Mouse (Mus musculus): ENCODE measurements around the gene Wdr11. TPM values are rescaled to one million over a fixed set of nuclear protein-coding genes. Genes with fewer than 3 reads are reported as not detected.

Wdr11 gene
- 30.5 and 31.4 TPM in 2 replicates for polyA plus RNA-seq (2014; fragmentation: Nextera tagmentation; extraction: Ambion mirVana)

DNA sequence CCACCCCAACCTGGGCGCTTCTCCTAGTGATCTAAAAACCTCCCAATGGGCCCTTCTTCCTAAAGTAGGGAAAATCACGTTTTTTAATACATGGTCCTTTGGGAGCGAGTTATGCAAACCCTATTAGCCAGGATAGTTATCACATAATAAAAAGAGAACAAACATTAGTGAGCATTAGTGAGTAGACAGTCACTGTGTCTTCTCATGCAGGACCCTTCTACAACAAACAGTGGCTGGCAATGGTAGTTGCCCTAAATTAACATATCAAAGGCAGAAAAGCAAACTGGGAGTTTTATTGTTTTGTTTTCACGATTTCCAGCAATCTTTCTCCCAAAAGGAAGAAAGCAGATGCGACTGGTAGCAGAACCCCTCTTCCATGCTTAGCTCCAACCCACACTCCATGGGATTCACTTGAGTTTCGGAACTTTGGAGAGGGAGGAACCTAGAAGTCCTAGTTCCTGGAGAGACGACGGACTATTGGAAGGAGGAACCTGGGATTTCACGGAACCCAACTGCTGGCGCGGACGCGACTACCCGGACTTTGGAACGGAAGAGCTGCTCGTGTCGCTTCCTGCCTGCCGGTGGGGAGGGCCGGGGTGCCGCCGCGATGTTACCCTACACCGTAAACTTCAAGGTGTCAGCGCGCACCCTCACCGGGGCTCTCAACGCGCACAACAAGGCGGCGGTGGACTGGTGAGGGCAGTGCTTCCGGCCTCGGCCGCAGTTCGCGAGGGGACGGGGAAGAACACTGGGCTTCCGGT is at the start of gene Wdr11:
Wdr11 (plus strand) TSS at position 493 of the 761 bp plus-strand sequence.
- Histone ChIP-seq H3K9ac (ENCODE audit: low read depth, low read length) (peak within 1 kb of the TSS; percentile 93), H3K36me3 (ENCODE audit: control insufficient read depth, insufficient read depth, low read length) (no peaks in the 10 kb centered on the region), H3K4me1 (ENCODE audit: control insufficient read depth, insufficient read depth, low read length) (no peaks in the 10 kb centered on the region), H3K9me3 (replicated peaks; ENCODE audit: control insufficient read depth, low read length) (no peaks in the 10 kb centered on the region), H3K4me2 (peak within 1 kb of the TSS; percentile 75), H3K27ac (ENCODE audit: low read depth, low read length) (peak within 1 kb of the TSS; percentile 96), H3K4me3 (ENCODE audit: low read depth, low read length) (peak within 1 kb of the TSS; percentile 84), H3K27me3 (ENCODE audit: control insufficient read depth, insufficient read depth, low read length) (no peaks in the 10 kb centered on the region)
- peak; percentile 81 for ATAC-seq (replicated peaks; ENCODE audit: insufficient number of reproducible peaks, low FRiP score, low TSS enrichment)
- WGBS (ENCODE audit: insufficient replicate concordance): 4% methylated on average over 37 of the region's 37 CpGs

DNA sequence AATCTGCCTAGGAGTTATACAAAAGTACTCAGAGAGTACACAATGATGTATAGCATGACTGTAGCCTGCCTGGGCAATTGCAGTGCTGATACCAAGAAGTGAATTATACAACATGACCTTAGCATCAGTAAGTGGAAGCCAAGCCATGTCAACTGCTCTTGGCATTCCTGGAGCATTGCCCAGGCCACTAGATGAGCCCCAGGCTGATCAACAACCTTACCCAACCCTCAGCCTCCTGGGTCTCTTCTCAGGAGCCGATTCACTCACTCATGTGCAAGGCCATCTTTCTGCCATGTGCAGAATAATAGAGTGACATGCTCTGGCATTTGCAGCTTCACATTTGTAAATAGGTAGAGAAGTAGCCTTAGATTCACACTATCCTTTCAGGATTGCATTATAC is 24.1 kb upstream of the Wdr11 start:
- ATAC-seq (replicated peaks; ENCODE audit: insufficient number of reproducible peaks, low FRiP score, low TSS enrichment): no peak
- WGBS (ENCODE audit: insufficient replicate concordance): 88% methylated on average over 1 of the region's 1 CpGs
- Histone ChIP-seq H3K9me3 (replicated peaks; ENCODE audit: control insufficient read depth, low read length) (no peaks in the 10 kb centered on the region), H3K4me1 (ENCODE audit: control insufficient read depth, insufficient read depth, low read length) (no peaks in the 10 kb centered on the region), H3K27me3 (ENCODE audit: control insufficient read depth, insufficient read depth, low read length) (no peaks in the 10 kb centered on the region), H3K9ac (ENCODE audit: low read depth, low read length) (no peak overlapping the region), H3K4me2 (no peak overlapping the region), H3K4me3 (ENCODE audit: low read depth, low read length) (no peak overlapping the region), H3K27ac (ENCODE audit: low read depth, low read length) (no peak overlapping the region), H3K36me3 (ENCODE audit: control insufficient read depth, insufficient read depth, low read length) (no peaks in the 10 kb centered on the region)

DNA sequence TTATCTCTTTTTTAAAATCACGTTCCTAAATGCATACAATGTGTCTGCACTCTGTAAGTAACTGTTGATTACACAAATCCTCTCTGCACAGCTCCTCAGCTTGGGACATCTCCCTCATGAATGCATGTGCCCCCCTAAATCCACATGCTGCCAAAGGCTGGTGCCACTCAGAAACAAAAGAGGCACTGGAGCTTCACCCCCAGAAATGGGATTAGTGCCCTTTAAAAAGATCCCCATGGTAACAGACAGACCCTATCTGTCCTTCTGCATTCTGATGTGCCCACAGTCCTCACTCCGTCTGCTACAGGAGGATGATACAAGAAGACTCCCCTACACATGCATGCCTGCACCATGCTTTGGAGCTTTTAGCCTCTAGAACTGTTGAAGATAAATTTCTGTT is 23.3 kb upstream of the Wdr11 start:
- Histone ChIP-seq H3K27me3 (ENCODE audit: control insufficient read depth, insufficient read depth, low read length) (no peaks in the 10 kb centered on the region), H3K36me3 (ENCODE audit: control insufficient read depth, insufficient read depth, low read length) (no peaks in the 10 kb centered on the region), H3K9me3 (replicated peaks; ENCODE audit: control insufficient read depth, low read length) (no peaks in the 10 kb centered on the region), H3K4me1 (ENCODE audit: control insufficient read depth, insufficient read depth, low read length) (no peaks in the 10 kb centered on the region), H3K9ac (ENCODE audit: low read depth, low read length) (no peak overlapping the region), H3K27ac (ENCODE audit: low read depth, low read length) (no peak overlapping the region), H3K4me2 (no peak overlapping the region), H3K4me3 (ENCODE audit: low read depth, low read length) (no peak overlapping the region)
- 60% methylated on average over 2 of the region's 2 CpGs for WGBS (ENCODE audit: insufficient replicate concordance)
- no peak for ATAC-seq (replicated peaks; ENCODE audit: insufficient number of reproducible peaks, low FRiP score, low TSS enrichment)

GRCm38 (mm10) chr7:129574471-129574870 is 17.2 kb upstream of the Wdr11 start:
- no peak for ATAC-seq (replicated peaks; ENCODE audit: insufficient number of reproducible peaks, low FRiP score, low TSS enrichment)
- WGBS (ENCODE audit: insufficient replicate concordance): 59% methylated on average over 4 of the region's 4 CpGs
- H3K4me3 ChIP-seq (ENCODE audit: low read depth, low read length): no peak overlapping the region

GRCm38 (mm10) chr7:129575110-129575784 is 16.4 kb upstream of the Wdr11 start:
- 17% methylated on average over 7 of the region's 7 CpGs for WGBS (ENCODE audit: insufficient replicate concordance)
- Histone ChIP-seq H3K4me1 (ENCODE audit: control insufficient read depth, insufficient read depth, low read length) (no peaks in the 10 kb centered on the region), H3K36me3 (ENCODE audit: control insufficient read depth, insufficient read depth, low read length) (no peaks in the 10 kb centered on the region), H3K4me3 (ENCODE audit: low read depth, low read length) (no peak overlapping the region), H3K4me2 (no peak overlapping the region), H3K9ac (ENCODE audit: low read depth, low read length) (no peak overlapping the region), H3K9me3 (replicated peaks; ENCODE audit: control insufficient read depth, low read length) (no peaks in the 10 kb centered on the region), H3K27ac (ENCODE audit: low read depth, low read length) (no peak overlapping the region), H3K27me3 (ENCODE audit: control insufficient read depth, insufficient read depth, low read length) (no peaks in the 10 kb centered on the region)
- no peak for ATAC-seq (replicated peaks; ENCODE audit: insufficient number of reproducible peaks, low FRiP score, low TSS enrichment)

More at GRCm38 (mm10) chr7:129574471-129574870, 17.2 kb upstream of the Wdr11 start:
- Histone ChIP-seq H3K9ac (ENCODE audit: low read depth, low read length) (no peak overlapping the region), H3K4me1 (ENCODE audit: control insufficient read depth, insufficient read depth, low read length) (no peaks in the 10 kb centered on the region), H3K27me3 (ENCODE audit: control insufficient read depth, insufficient read depth, low read length) (no peaks in the 10 kb centered on the region), H3K9me3 (replicated peaks; ENCODE audit: control insufficient read depth, low read length) (no peaks in the 10 kb centered on the region), H3K4me2 (no peak overlapping the region), H3K27ac (ENCODE audit: low read depth, low read length) (no peak overlapping the region), H3K36me3 (ENCODE audit: control insufficient read depth, insufficient read depth, low read length) (no peaks in the 10 kb centered on the region)

DNA sequence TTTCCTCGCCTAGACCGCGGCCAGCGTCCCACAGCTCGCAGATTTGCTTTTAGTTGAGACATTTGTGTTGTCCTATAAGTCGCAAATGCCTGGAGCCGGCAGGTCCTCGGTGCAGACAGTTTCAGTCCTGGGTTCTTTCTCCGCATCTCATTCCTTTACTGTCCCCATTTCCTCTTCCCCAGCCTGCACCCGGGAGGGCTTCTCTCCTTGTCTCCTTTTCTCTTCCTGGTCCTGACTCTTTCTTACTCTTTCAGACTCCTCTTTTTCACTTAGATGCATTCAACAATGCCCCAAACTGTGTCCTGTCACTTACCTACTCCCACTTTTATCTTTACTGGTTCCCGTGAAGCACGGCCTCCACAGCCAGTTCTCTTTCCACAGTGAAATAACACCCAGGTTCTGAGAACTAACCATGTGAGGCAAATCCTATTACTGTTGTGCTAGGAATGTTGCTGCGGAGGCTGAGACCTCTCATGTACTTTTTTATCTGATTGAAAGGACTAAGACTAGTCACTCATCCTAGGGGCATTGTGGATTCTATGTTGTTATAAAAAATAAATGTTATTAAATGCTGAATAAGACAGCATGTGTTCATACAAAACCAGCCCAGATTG is 576 bp downstream of the Wdr11 start:
- WGBS (ENCODE audit: insufficient replicate concordance): under 1% methylated on average over 13 of the region's 13 CpGs
- Histone ChIP-seq H3K4me2 (peak overlapping the region; percentile 75), H3K4me3 (ENCODE audit: low read depth, low read length) (peak overlapping the region; percentile 84), H3K9me3 (replicated peaks; ENCODE audit: control insufficient read depth, low read length) (no peaks in the 10 kb centered on the region), H3K9ac (ENCODE audit: low read depth, low read length) (peak overlapping the region; percentile 93), H3K4me1 (ENCODE audit: control insufficient read depth, insufficient read depth, low read length) (no peaks in the 10 kb centered on the region), H3K27me3 (ENCODE audit: control insufficient read depth, insufficient read depth, low read length) (no peaks in the 10 kb centered on the region), H3K36me3 (ENCODE audit: control insufficient read depth, insufficient read depth, low read length) (peaks cover 3% of the 10 kb centered on the region; the same call in 1 of the 2 replicates), H3K27ac (ENCODE audit: low read depth, low read length) (peak overlapping the region; percentile 96)
- ATAC-seq (replicated peaks; ENCODE audit: insufficient number of reproducible peaks, low FRiP score, low TSS enrichment): 0 out of 2 replicates have a peak, but pooled peaks have one; percentile 29

DNA sequence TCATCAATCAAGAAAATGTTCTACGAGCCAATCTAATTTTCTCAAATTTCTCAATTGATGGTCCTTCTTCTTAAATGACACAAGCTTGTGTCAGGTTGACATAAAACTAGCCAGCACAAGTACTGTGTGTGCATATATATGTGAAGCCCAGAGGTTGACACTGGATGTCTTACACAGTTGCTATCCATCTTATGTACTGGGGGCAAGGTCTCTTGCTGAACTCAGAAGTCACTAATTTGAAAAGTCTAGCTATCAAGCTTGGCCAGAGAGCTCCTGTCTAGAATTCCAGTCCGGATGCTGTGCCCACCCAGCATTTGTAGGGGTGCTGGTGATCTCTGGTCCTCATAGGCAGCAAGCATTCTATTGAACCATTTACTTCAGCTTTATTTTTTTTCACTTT is 5.5 kb downstream of the Wdr11 start:
- Histone ChIP-seq H3K27me3 (ENCODE audit: control insufficient read depth, insufficient read depth, low read length) (no peaks in the 10 kb centered on the region), H3K4me1 (ENCODE audit: control insufficient read depth, insufficient read depth, low read length) (no peaks in the 10 kb centered on the region), H3K9ac (ENCODE audit: low read depth, low read length) (no peak overlapping the region), H3K4me2 (no peak overlapping the region), H3K4me3 (ENCODE audit: low read depth, low read length) (no peak overlapping the region), H3K27ac (ENCODE audit: low read depth, low read length) (no peak overlapping the region), H3K36me3 (ENCODE audit: control insufficient read depth, insufficient read depth, low read length) (peaks cover 3% of the 10 kb centered on the region; the same call in 1 of the 2 replicates), H3K9me3 (replicated peaks; ENCODE audit: control insufficient read depth, low read length) (no peaks in the 10 kb centered on the region)
- no peak for ATAC-seq (replicated peaks; ENCODE audit: insufficient number of reproducible peaks, low FRiP score, low TSS enrichment)
- WGBS (ENCODE audit: insufficient replicate concordance): 93% methylated on average over 2 of the region's 2 CpGs

DNA sequence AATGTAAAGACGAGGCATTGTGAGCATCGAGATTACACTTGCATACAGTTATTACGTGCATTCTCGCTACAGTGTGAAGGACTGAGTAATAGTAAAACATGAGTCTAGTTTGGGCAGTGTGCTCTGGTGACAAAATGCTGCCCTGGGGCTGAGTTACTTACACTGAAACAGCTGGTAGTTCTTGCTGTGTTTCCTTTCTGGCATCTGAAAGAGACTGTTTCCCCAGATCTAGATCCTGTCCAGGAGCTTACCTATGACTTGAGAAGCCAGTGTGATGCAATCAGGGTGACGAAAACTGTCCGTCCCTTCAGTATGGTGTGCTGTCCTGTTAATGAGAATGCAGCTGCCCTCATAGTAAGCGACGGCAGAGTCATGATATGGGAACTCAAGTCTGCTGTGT is 14.6 kb downstream of the Wdr11 start:
- ATAC-seq (replicated peaks; ENCODE audit: insufficient number of reproducible peaks, low FRiP score, low TSS enrichment): no peak
- peaks cover 25% of the 10 kb centered on the region for H3K36me3 ChIP-seq (ENCODE audit: control insufficient read depth, insufficient read depth, low read length)
- WGBS (ENCODE audit: insufficient replicate concordance): 89% methylated on average over 8 of the region's 8 CpGs

More for the DNA sequence above, 14.6 kb downstream of the Wdr11 start:
- H3K9ac ChIP-seq (ENCODE audit: low read depth, low read length): no peak overlapping the region
- no peaks in the 10 kb centered on the region for H3K9me3 ChIP-seq (replicated peaks; ENCODE audit: control insufficient read depth, low read length)
- H3K4me3 ChIP-seq (ENCODE audit: low read depth, low read length): no peak overlapping the region
- H3K27me3 ChIP-seq (ENCODE audit: control insufficient read depth, insufficient read depth, low read length): no peaks in the 10 kb centered on the region
- no peak overlapping the region for H3K27ac ChIP-seq (ENCODE audit: low read depth, low read length)
- H3K4me1 ChIP-seq (ENCODE audit: control insufficient read depth, insufficient read depth, low read length): no peaks in the 10 kb centered on the region
- no peak overlapping the region for H3K4me2 ChIP-seq
